Mouse (Mus musculus) myocyte (in vitro differentiated cells): ENCODE measurements around the gene Gtf3c2.

ENCODE experiments used
- E2F4 ChIP-seq: IDR thresholded peaks from one replicate; pipeline ENCODE4 v1.6.1; 2011; ENCODE audit warnings: mild to moderate bottlenecking, control low read depth, moderate library complexity; ENCODE audit not compliant: insufficient read depth
- MAX ChIP-seq: IDR thresholded peaks from one replicate; pipeline ENCODE4 v1.6.1; 2011; ENCODE audit warnings: low read depth, mild to moderate bottlenecking, control low read depth
- MYOG ChIP-seq, 3 experiments: IDR thresholded peaks; one replicate each; pipeline ENCODE4 v1.6.1; 2011; ENCODE audit warnings: control low read depth in 2 of 3, low read depth in 2 of 3, mild to moderate bottlenecking in 2 of 3; ENCODE audit not compliant: insufficient read length in 2 of 3, control insufficient read depth in 1 of 3, insufficient read depth in 1 of 3
- POLR2A ChIP-seq: IDR thresholded peaks from one replicate; pipeline ENCODE4 v1.6.1; 2011; ENCODE audit warnings: low read depth, mild to moderate bottlenecking, control low read depth, moderate library complexity; ENCODE audit not compliant: insufficient read length
- REST ChIP-seq: IDR thresholded peaks from one replicate; pipeline ENCODE4 v1.6.1; 2011; ENCODE audit warnings: mild to moderate bottlenecking, control low read depth, moderate library complexity; ENCODE audit not compliant: insufficient read depth, insufficient read length
- SRF ChIP-seq: IDR thresholded peaks from one replicate; pipeline ENCODE4 v1.6.1; 2011; ENCODE audit warnings: low read depth; ENCODE audit not compliant: control insufficient read depth, insufficient read length
- TCF12 ChIP-seq: IDR thresholded peaks from one replicate; pipeline ENCODE4 v1.6.1; 2011; ENCODE audit warnings: mild to moderate bottlenecking, control low read depth; ENCODE audit not compliant: poor library complexity, insufficient read depth, severe bottlenecking
- USF1 ChIP-seq: IDR thresholded peaks from one replicate; pipeline ENCODE4 v1.6.1; 2011; ENCODE audit warnings: low read depth, mild to moderate bottlenecking, control low read depth, moderate library complexity

GRCm38 (mm10) chr5:31202933-31203332 lies 23.0 kb upstream of the Gtf3c2 start:
- no peak for TF ChIP-seq POLR2A
- TF ChIP-seq MAX, result no peak
- no peak for TF ChIP-seq SRF
- TF ChIP-seq REST, result no peak
- TF ChIP-seq E2F4, result no peak
- TF ChIP-seq MYOG (IDR thresholded peaks at IDR 0.05; ENCODE audit: control insufficient read depth in 1 of 3, insufficient read depth in 1 of 3, insufficient read length in 2 of 3, low read depth in 2 of 3), result no peak
- no peak for TF ChIP-seq USF1
- TF ChIP-seq TCF12, result no peak
